Comparison of ENCODE assay signal across 8 mouse cellular contexts in genomic region chr5:117356365-117357128, GRCm38 (mm10). TPM values are rescaled to one million over a fixed set of nuclear protein-coding genes. Genes with fewer than 3 reads are reported as not detected.
DNase-seq lines count a peak whose midpoint lies in the region; ATAC-seq lines count a peak whose summit lies in the region.

No protein-coding gene starts in this region.

- peaks cover 32% of the 10 kb centered on the region for H3K4me1 ChIP-seq in erythroblast, embryonic 14.5 days (ENCODE audit: control insufficient read depth)
- peaks cover 19% of the 10 kb centered on the region; the same call in 1 of the 2 replicates for H3K4me1 ChIP-seq in forebrain, embryonic 11.5 days (replicated peaks; ENCODE audit: control insufficient read depth, insufficient read depth, low read length)

- peak overlapping the region; percentile 74 for H3K4me3 ChIP-seq in erythroblast, embryonic 14.5 days (replicated peaks)
- peak overlapping the region; percentile 90 for H3K4me3 ChIP-seq in forebrain, embryonic 11.5 days (ENCODE audit: low read depth, low read length)

- H3K9ac ChIP-seq in forebrain, embryonic 11.5 days (ENCODE audit: low read length): peak overlapping the region; percentile 88

- peaks cover 54% of the 10 kb centered on the region for H3K27me3 ChIP-seq in erythroblast, embryonic 14.5 days (ENCODE audit: control insufficient read depth)
- no peaks in the 10 kb centered on the region for H3K27me3 ChIP-seq in forebrain, embryonic 11.5 days (ENCODE audit: control insufficient read depth, insufficient read depth, low read length)

- H3K9me3 ChIP-seq in erythroblast, embryonic 14.5 days (ENCODE audit: control insufficient read depth, low read length): no peaks in the 10 kb centered on the region
- H3K9me3 ChIP-seq in forebrain, embryonic 11.5 days (ENCODE audit: control insufficient read depth, low read length): no peaks in the 10 kb centered on the region

- H3K4me2 ChIP-seq in forebrain, embryonic 11.5 days (ENCODE audit: low read depth, low read length, severe bottlenecking): peak overlapping the region; percentile 84

- peak; percentile 40 to 61 for DNase-seq in adrenal gland, postnatal 4 days (ENCODE audit: low spot score in 2 of 2)
- peak; percentile 76 for DNase-seq in forebrain, embryonic 11.5 days (ENCODE audit: low spot score)
- DNase-seq in heart, postnatal 36 days: peak; percentile 63 to 75
- peak; percentile 34 to 41 for DNase-seq in left cerebral cortex, postnatal 36 days (ENCODE audit: low spot score in 2 of 2)
- DNase-seq in mesoderm, embryonic 11.5 days (ENCODE audit: low read depth, low spot score): peak; percentile 52
- peak; percentile 27 to 71 for DNase-seq in spleen, postnatal 4 days (ENCODE audit: low spot score in 2 of 2)

- peak overlapping the region; percentile 81 for H3K27ac ChIP-seq in forebrain, embryonic 11.5 days (ENCODE audit: low read depth, low read length)

- WGBS in forebrain, embryonic 11.5 days: 1% methylated on average over 23 of the region's 24 CpGs

- no peaks in the 10 kb centered on the region for H3K36me3 ChIP-seq in erythroblast, embryonic 14.5 days (ENCODE audit: control insufficient read depth)
- no peaks in the 10 kb centered on the region for H3K36me3 ChIP-seq in forebrain, embryonic 11.5 days (ENCODE audit: control insufficient read depth, insufficient read depth, low read length)

- ATAC-seq in erythroblast, adult 5-6 weeks (replicated peaks; ENCODE audit: low FRiP score, poor library complexity, severe bottlenecking): no peak
- ATAC-seq in forebrain, embryonic 11.5 days (replicated peaks; ENCODE audit: low FRiP score): peak; percentile 47; the same call in 1 of the 2 replicates

- intact Hi-C loops in heart, postnatal 36 days (cut with DNase I): loop anchor here (5.0 kb wide), 1 partner anchor 239 kb away; the partner anchor contains the start of gene Suds3
- intact Hi-C loops in left cerebral cortex, postnatal 36 days (cut with DNase I): loop anchor here (5.0 kb wide), 3 partner anchors 39 to 239 kb away; partner anchors contain the start of genes Ksr2, Suds3 and Vsig10

RNA-seq across cellular contexts. Expression of gene Wsb2, which starts 0.6 kb away (rescaled TPM):
- 0.45 and 0.53 TPM in 2 replicates for polyA plus RNA-seq in erythroblast, embryonic 14.5 days (2012)
- 2.9 and 5.6 TPM in 2 replicates for total RNA-seq in erythroblast, adult 5-6 weeks (2015; ENCODE audit: low replicate concordance)
- 3.1 and 4.2 TPM in 2 replicates for total RNA-seq in erythroblast, adult 5-6 weeks (2017; ENCODE audit: low replicate concordance)
- total RNA-seq in adrenal gland, postnatal 4 days (2021): 100 to 1,000 TPM; 116 to 122 TPM
- polyA plus RNA-seq in forebrain, embryonic 11.5 days (2014; fragmentation: Nextera tagmentation; extraction: Ambion mirVana): 75.4 and 86.0 TPM in 2 replicates
- 100 to 1,000 TPM in 1 of 2 experiments, 10 to 100 TPM in 1; 97.1 to 104 TPM for total RNA-seq in heart, postnatal 36 days (2021)
- 100 to 1,000 TPM; 294 to 334 TPM for total RNA-seq in left cerebral cortex, postnatal 36 days (2021)

RNA-seq across cellular contexts. Expression of gene Rfc5, which starts 32.3 kb away (rescaled TPM):
- 5.0 and 5.2 TPM in 2 replicates for polyA plus RNA-seq in erythroblast, embryonic 14.5 days (2012)
- 10.7 and 21.7 TPM in 2 replicates for total RNA-seq in erythroblast, adult 5-6 weeks (2015; ENCODE audit: low replicate concordance)
- total RNA-seq in erythroblast, adult 5-6 weeks (2017; ENCODE audit: low replicate concordance): 12.1 and 15.8 TPM in 2 replicates
- 10 to 100 TPM; 36.6 to 47.8 TPM for total RNA-seq in adrenal gland, postnatal 4 days (2021)
- polyA plus RNA-seq in forebrain, embryonic 11.5 days (2014; fragmentation: Nextera tagmentation; extraction: Ambion mirVana): 117 and 123 TPM in 2 replicates
- total RNA-seq in heart, postnatal 36 days (2021): 1 to 10 TPM; 2.7 to 5.2 TPM
- 10 to 100 TPM; 16.8 to 18.0 TPM for total RNA-seq in left cerebral cortex, postnatal 36 days (2021)

RNA-seq across cellular contexts. Expression of gene Vsig10, which starts 37.7 kb away (rescaled TPM):
- not detected in 2 replicates for polyA plus RNA-seq in erythroblast, embryonic 14.5 days (2012)
- total RNA-seq in erythroblast, adult 5-6 weeks (2015; ENCODE audit: low replicate concordance): 0.84 TPM in 1 of 2 replicates, not detected in the other
- total RNA-seq in erythroblast, adult 5-6 weeks (2017; ENCODE audit: low replicate concordance): 0.70 and 2.7 TPM in 2 replicates
- total RNA-seq in adrenal gland, postnatal 4 days (2021): 10 to 100 TPM; 48.3 to 51.8 TPM
- polyA plus RNA-seq in forebrain, embryonic 11.5 days (2014; fragmentation: Nextera tagmentation; extraction: Ambion mirVana): 2.3 and 2.5 TPM in 2 replicates
- 10 to 100 TPM; 10.3 to 12.3 TPM for total RNA-seq in heart, postnatal 36 days (2021)
- 1 to 10 TPM; 2.7 to 2.9 TPM for total RNA-seq in left cerebral cortex, postnatal 36 days (2021)

RNA-seq across cellular contexts. Expression of gene Ksr2, which starts 57.3 kb away (rescaled TPM):
- under 0.01 TPM in 1 of 2 replicates, not detected in the other for polyA plus RNA-seq in erythroblast, embryonic 14.5 days (2012)
- 0.21 TPM in 1 of 2 replicates, not detected in the other for total RNA-seq in erythroblast, adult 5-6 weeks (2015; ENCODE audit: low replicate concordance)
- total RNA-seq in erythroblast, adult 5-6 weeks (2017; ENCODE audit: low replicate concordance): under 0.01 TPM in 1 of 2 replicates, not detected in the other
- total RNA-seq in adrenal gland, postnatal 4 days (2021): 10 to 100 TPM; 10.6 to 11.1 TPM
- polyA plus RNA-seq in forebrain, embryonic 11.5 days (2014; fragmentation: Nextera tagmentation; extraction: Ambion mirVana): 1.2 and 1.9 TPM in 2 replicates
- total RNA-seq in heart, postnatal 36 days (2021): under 1 TPM in 1 of 2 experiments, not detected in 1; 0.11 TPM
- total RNA-seq in left cerebral cortex, postnatal 36 days (2021): 10 to 100 TPM; 35.0 to 44.3 TPM

Comparison
In these comparisons a context has a peak if more than half of its experiments do, and no peak if none do; other contexts are left out.
1. RNA of gene Wsb2, which starts 0.6 kb away (total RNA-seq): 294 to 334 TPM in left cerebral cortex, postnatal 36 days, 116 to 122 TPM in adrenal gland, postnatal 4 days and 97.1 to 104 TPM in heart, postnatal 36 days; 2.9 to 5.6 TPM in erythroblast, adult 5-6 weeks; every median in the first group is over 10 times any median in the second.
2. Peak in every context shown above with its lines, with median percentiles within 50 percentile points of each other: DNase-seq.